Mouse (Mus musculus): ENCODE data around the gene Wnk1. TPM values are rescaled to one million over a fixed set of nuclear protein-coding genes. Genes with fewer than 3 reads are reported as not detected.
"Not testable (repeated sequence)": the region's sequence is repeated elsewhere in the genome, so short reads cannot be mapped to it uniquely, and the experiment has no call there.

Gene Wnk1
- polyA plus RNA-seq (2015; fragmentation: Nextera tagmentation; extraction: Ambion mirVana) = 26.6 and 27.5 TPM in 2 replicates

- peak within 1 kb of the TSS; percentile 91 for H3K9ac ChIP-seq (replicated peaks)
- WGBS (ENCODE audit: insufficient replicate concordance) = under 1% methylated on average over 48 of the region's 59 CpGs
These were observed at the start of gene Wnk1 for GRCm38 (mm10) chr6:120038366-120039255. Wnk1 (minus strand) TSS chr6:120038672.

GRCm38 (mm10) chr6:120087041-120087440, 48.6 kb upstream of the Wnk1 start:
- H3K4me3 ChIP-seq (ENCODE audit: low read depth, low read length); H3K4me1 ChIP-seq (ENCODE audit: insufficient read depth); ATAC-seq; H3K36me3 ChIP-seq (replicated peaks; ENCODE audit: insufficient read depth, low read length); H3K27me3 ChIP-seq (ENCODE audit: insufficient read depth, low read length); H3K9ac ChIP-seq (replicated peaks); H3K27ac ChIP-seq (ENCODE audit: low read depth); DNase-seq; H3K4me2 ChIP-seq (ENCODE audit: low read depth, low read length); H3K9me3 ChIP-seq (ENCODE audit: low read length): not testable (repeated sequence)
- 85% methylated on average over 6 of the region's 8 CpGs for WGBS (ENCODE audit: insufficient replicate concordance)

More at GRCm38 (mm10) chr6:120038366-120039255, at the start of gene Wnk1:
- no peaks in the 10 kb centered on the region for H3K27me3 ChIP-seq (ENCODE audit: insufficient read depth, low read length)
- peak; percentile 99 for DNase-seq
- peak within 1 kb of the TSS; percentile 93 for H3K4me2 ChIP-seq (ENCODE audit: low read depth, low read length)
- no peak for TF ChIP-seq CTCF (IDR thresholded peaks at IDR 0.05; ENCODE audit: low read depth)
- TF ChIP-seq EP300 (IDR thresholded peaks at IDR 0.05; ENCODE audit: low read depth) = no peak
- H3K4me3 ChIP-seq (ENCODE audit: low read depth, low read length) = peak within 1 kb of the TSS; percentile 80
- peak within 1 kb of the TSS; percentile 97 for H3K27ac ChIP-seq (ENCODE audit: low read depth)
- H3K9me3 ChIP-seq (ENCODE audit: low read length) = no peaks in the 10 kb centered on the region
- peaks cover 9% of the 10 kb centered on the region for H3K4me1 ChIP-seq (ENCODE audit: insufficient read depth)
- peak; percentile 90 for ATAC-seq
- H3K36me3 ChIP-seq (replicated peaks; ENCODE audit: insufficient read depth, low read length) = peaks cover 8% of the 10 kb centered on the region; the same call in 1 of the 2 replicates

GRCm38 (mm10) chr6:120085832-120086231, 47.4 kb upstream of the Wnk1 start:
- no peak overlapping the region for H3K27ac ChIP-seq (ENCODE audit: low read depth)
- no peaks in the 10 kb centered on the region for H3K9me3 ChIP-seq (ENCODE audit: low read length)
- TF ChIP-seq EP300 (IDR thresholded peaks at IDR 0.05; ENCODE audit: low read depth) = no peak
- TF ChIP-seq CTCF (IDR thresholded peaks at IDR 0.05; ENCODE audit: low read depth) = no peak
- H3K4me1 ChIP-seq (ENCODE audit: insufficient read depth) = 0 out of 2 replicates have a peak, but pooled peaks cover 4% of the 10 kb centered on the region
- no peaks in the 10 kb centered on the region for H3K27me3 ChIP-seq (ENCODE audit: insufficient read depth, low read length)
- no peaks in the 10 kb centered on the region for H3K36me3 ChIP-seq (replicated peaks; ENCODE audit: insufficient read depth, low read length)
- DNase-seq (no peak), ATAC-seq (no peak)
- 71% methylated on average over 3 of the region's 3 CpGs for WGBS (ENCODE audit: insufficient replicate concordance)
- no peak overlapping the region for H3K4me3 ChIP-seq (ENCODE audit: low read depth, low read length)
- no peak overlapping the region for H3K4me2 ChIP-seq (ENCODE audit: low read depth, low read length)
- H3K9ac ChIP-seq (replicated peaks) = no peak overlapping the region

- no peak overlapping the region for H3K4me3 ChIP-seq (ENCODE audit: low read depth, low read length)
- no peak for ATAC-seq
- 71% methylated on average over 2 of the region's 2 CpGs for WGBS (ENCODE audit: insufficient replicate concordance)
These were observed 46.5 kb upstream of the Wnk1 start for GRCm38 (mm10) chr6:120084983-120085382.

GRCm38 (mm10) chr6:120083442-120083841, 45.0 kb upstream of the Wnk1 start:
- no peak overlapping the region for H3K4me2 ChIP-seq (ENCODE audit: low read depth, low read length)
- H3K27me3 ChIP-seq (ENCODE audit: insufficient read depth, low read length) = no peaks in the 10 kb centered on the region
- H3K9ac ChIP-seq (replicated peaks) = no peak overlapping the region
- ATAC-seq (no peak), DNase-seq (no peak)
- no peak for TF ChIP-seq CTCF (IDR thresholded peaks at IDR 0.05; ENCODE audit: low read depth)
- TF ChIP-seq EP300 (IDR thresholded peaks at IDR 0.05; ENCODE audit: low read depth) = no peak
- 0 out of 2 replicates have a peak overlapping the region, but pooled peaks have one; percentile 34 for H3K27ac ChIP-seq (ENCODE audit: low read depth)
- no peaks in the 10 kb centered on the region for H3K9me3 ChIP-seq (ENCODE audit: low read length)
- 0 out of 2 replicates have a peak, but pooled peaks cover 4% of the 10 kb centered on the region for H3K4me1 ChIP-seq (ENCODE audit: insufficient read depth)
- WGBS (ENCODE audit: insufficient replicate concordance) = 53% methylated on average over 6 of the region's 6 CpGs
- no peaks in the 10 kb centered on the region for H3K36me3 ChIP-seq (replicated peaks; ENCODE audit: insufficient read depth, low read length)
- no peak overlapping the region for H3K4me3 ChIP-seq (ENCODE audit: low read depth, low read length)

More at GRCm38 (mm10) chr6:120084983-120085382, 46.5 kb upstream of the Wnk1 start:
- no peaks in the 10 kb centered on the region for H3K27me3 ChIP-seq (ENCODE audit: insufficient read depth, low read length)
- H3K36me3 ChIP-seq (replicated peaks; ENCODE audit: insufficient read depth, low read length) = no peaks in the 10 kb centered on the region
- TF ChIP-seq CTCF (IDR thresholded peaks at IDR 0.05; ENCODE audit: low read depth) (no peak), EP300 (IDR thresholded peaks at IDR 0.05; ENCODE audit: low read depth) (no peak)
- no peaks in the 10 kb centered on the region for H3K9me3 ChIP-seq (ENCODE audit: low read length)
- DNase-seq = no peak
- no peak overlapping the region for H3K27ac ChIP-seq (ENCODE audit: low read depth)
- H3K9ac ChIP-seq (replicated peaks) = no peak overlapping the region
- H3K4me2 ChIP-seq (ENCODE audit: low read depth, low read length) = no peak overlapping the region
- H3K4me1 ChIP-seq (ENCODE audit: insufficient read depth) = 0 out of 2 replicates have a peak, but pooled peaks cover 4% of the 10 kb centered on the region

- no peaks in the 10 kb centered on the region for H3K9me3 ChIP-seq (ENCODE audit: low read length)
- ATAC-seq (peak; percentile 27), DNase-seq (no peak)
- H3K27me3 ChIP-seq (ENCODE audit: insufficient read depth, low read length) = no peaks in the 10 kb centered on the region
- no peak overlapping the region for H3K4me2 ChIP-seq (ENCODE audit: low read depth, low read length)
- H3K4me1 ChIP-seq (ENCODE audit: insufficient read depth) = 0 out of 2 replicates have a peak, but pooled peaks cover 4% of the 10 kb centered on the region
- no peak overlapping the region for H3K4me3 ChIP-seq (ENCODE audit: low read depth, low read length)
- 0 out of 2 replicates have a peak overlapping the region, but pooled peaks have one; percentile 34 for H3K27ac ChIP-seq (ENCODE audit: low read depth)
- WGBS (ENCODE audit: insufficient replicate concordance) = 27% methylated on average over 8 of the region's 8 CpGs
- no peaks in the 10 kb centered on the region for H3K36me3 ChIP-seq (replicated peaks; ENCODE audit: insufficient read depth, low read length)
- H3K9ac ChIP-seq (replicated peaks) = no peak overlapping the region
- peak; percentile 35; the same call in 1 of the 2 replicates for TF ChIP-seq EP300 (IDR thresholded peaks at IDR 0.05; ENCODE audit: low read depth)
- TF ChIP-seq CTCF (IDR thresholded peaks at IDR 0.05; ENCODE audit: low read depth) = no peak
These were observed 44.5 kb upstream of the Wnk1 start for GRCm38 (mm10) chr6:120082951-120083411.
